Mouse (Mus musculus) embryo, embryonic 11.5 days (tissue): ENCODE results near the gene Snw1.
A peak's percentile ranks its signal among the peaks of the same experiment; 100 is the strongest.
"Not testable (repeated sequence)": the region's sequence is repeated elsewhere in the genome, so short reads cannot be mapped to it uniquely, and the experiment has no call there.

Experiments
- DNase-seq: peaks from one replicate; pipeline ENCODE4 v3.0.0-alpha.2; 2012; ENCODE audit warnings: low read depth, low spot score

Snw1 gene

GRCm38 (mm10) chr12:87471964-87472786 lies at the start of gene Snw1:
TSS of gene Snw1 (minus strand) at chr12:87472274.
- DNase-seq, result peak; percentile 94

DNA sequence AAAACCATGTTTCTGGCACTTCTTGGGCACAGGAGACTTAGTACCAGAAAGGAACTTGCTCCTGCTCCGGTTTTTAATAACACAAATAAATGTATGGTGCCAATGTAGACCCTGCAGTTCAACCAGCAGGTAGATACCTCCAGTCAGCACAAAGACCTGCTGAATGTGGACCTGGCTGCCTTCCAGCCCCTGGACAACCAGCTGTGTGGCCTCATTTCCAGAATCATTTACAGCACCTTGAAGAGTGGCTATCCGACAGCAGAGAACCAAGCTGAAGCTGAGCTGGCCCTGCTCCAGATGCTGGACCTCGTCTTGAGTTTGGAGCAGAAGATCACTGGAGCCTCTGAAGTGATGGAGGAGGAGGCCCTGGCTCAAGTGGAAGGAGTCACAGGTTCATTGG lies 47.5 kb upstream of the Snw1 start:
- DNase-seq, result not testable (repeated sequence)

GRCm38 (mm10) chr12:87514016-87514415 lies 41.9 kb upstream of the Snw1 start, which contains the start of gene Gm8300:
TSS of gene Gm8300 (plus strand) at chr12:87514316.
- DNase-seq, result not testable (repeated sequence)

DNA sequence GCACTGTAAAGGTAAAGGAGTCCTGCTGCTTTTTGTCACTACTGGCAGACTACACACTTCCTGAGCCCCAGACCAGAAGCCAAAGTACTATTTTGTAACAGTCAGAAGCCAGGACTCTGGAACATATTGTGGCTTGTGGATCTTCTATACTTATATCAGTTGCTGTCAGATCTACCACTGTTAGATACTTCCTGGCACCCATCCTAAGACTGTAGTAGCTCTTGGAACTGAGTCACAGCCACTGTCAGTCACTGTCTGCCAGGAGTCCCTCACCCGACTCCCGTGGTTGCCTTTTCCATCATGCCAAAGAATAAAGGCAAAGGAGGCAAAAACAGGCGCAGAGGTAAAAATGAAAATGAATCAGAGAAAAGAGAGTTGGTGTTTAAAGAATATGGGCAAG lies 22.3 kb upstream of the Snw1 start, which contains the start of gene Gm5788:
Gene Gm5788, plus strand, starts transcription at position 301 of the 400 bp plus-strand sequence.
- DNase-seq, result not testable (repeated sequence)

DNA sequence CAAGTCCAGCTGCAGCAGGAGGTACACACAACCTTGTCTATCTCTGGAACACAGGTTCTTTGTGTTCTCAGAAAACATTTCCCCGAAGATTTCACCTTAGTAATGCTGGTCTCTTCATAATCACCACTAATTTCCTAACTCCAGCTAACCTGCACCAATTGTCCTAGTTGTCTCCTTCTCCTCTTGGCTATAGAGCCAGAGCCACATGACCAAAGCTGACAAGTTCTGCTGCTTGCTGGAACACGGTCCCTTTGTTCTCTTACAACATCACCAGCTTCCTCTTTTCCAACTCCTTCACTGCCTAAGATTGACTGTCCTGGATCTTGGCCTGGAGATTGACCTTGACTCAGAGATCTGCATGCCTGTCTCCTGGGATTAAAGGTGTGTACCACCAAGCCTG lies 16.6 kb upstream of the Snw1 start:
- DNase-seq, result not testable (repeated sequence)

DNA sequence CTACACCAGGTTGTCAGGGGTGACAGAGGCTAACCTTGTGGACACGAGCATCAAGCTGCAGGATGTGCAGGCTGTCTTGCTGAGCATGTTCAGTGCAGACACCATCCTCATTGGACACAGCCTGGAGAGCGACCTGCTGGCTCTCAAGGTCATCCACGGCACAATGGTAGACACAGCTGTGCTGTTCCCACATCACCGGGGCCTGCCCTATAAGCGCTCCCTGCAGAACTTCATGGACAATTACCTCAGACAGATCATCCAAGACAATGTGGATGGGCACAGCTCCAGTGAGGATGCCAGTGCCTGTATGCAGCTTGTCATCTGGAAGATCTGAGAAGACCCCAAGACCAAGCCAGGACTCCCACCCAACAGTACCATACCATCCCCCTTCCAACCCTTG lies 10.4 kb upstream of the Snw1 start:
- not testable (repeated sequence) for DNase-seq

- DNase-seq, result no peak
Observed at GRCm38 (mm10) chr12:87474756-87475155, 2.7 kb upstream of the Snw1 start.

DNA sequence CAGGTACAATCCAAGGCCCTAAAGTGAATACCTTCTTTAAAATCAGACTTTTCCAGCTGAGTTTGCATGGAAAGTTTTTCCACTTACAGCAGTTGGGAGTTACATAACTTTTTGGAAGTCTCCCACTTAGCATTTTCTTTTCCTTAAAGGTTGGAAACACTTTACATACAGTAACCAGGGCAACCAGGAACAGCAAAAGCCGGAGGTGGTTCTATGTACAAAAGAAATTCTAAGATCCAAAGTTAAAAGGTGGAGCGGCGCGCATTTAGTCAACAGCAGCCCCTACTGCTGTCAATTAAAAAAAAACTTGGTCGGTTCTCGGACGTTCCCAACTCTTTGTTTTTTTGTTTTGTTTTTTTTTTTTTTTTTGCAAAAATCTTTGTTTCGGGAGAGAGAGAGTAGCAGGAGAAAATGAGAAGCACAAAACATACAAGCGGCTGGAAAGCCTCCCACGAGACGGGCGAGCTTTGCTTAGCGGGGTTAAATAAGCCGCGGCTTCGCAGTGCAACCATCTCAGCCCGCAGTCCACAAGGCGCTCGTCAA lies 582 bp downstream of the Snw1 start:
- no peak for DNase-seq

DNA sequence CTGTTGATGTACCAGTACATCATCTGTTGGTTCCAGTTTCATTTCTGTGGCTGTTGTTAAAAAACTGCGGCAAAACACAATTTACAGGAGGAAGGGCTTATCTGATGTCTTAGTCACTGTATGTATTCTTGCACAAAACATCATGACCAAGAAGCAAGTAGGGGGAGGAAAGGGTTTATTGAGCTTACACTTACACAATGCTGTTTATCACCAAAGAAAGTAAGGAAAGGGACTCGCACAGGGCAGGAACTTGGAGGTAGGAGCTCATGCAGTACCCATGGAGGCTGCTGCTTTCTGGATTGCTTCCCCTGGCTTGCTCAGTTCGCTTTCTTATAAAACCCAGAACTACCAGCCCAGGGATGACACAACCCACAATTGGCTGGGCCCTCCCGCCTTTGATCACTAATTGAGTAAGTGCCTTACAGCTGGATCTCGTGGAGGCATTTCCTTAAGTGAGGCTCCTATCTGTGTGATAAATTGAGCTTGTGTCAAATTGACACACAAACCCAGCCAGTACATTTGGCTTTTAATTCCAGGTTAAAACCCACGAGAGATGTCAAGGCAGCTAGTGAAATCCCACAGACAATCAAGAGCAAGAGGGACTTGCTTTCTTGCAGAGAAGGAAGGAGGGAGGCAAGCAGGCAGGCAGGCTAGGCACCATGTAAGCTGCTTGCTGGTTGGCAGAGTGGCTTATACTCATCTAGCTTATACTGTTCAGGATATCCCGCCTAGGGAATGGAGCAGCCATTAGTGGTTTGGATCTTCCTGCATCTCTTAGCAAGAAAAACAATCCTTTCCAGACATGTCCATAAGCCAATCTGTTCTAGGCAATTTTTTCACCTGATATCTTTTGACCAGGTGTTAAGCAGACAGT lies 1.6 kb downstream of the Snw1 start:
- DNase-seq, result no peak

GRCm38 (mm10) chr12:87464678-87465297 lies 7.3 kb downstream of the Snw1 start:
- DNase-seq, result no peak

- DNase-seq, result no peak
Observed at GRCm38 (mm10) chr12:87449456-87449855, 22.6 kb downstream of the Snw1 start.

DNA sequence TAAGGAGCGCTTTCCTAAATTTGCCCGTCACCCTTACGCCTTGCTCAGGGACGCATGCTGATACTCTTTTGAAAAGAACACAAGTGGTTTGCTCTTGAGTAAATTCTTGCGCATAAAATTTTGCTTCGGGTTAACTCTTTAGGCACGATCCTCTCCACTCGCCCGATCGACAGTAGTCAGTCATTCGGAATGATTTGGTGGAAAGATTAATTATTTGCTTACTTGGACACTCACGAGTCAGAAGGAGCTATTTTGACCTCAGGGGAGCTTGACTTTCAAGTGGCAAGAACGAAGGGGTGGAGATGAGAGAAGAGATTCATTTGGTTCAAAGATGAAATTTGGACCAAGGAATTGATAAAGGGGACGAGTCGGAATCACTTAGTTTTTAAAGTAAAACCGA lies 27.9 kb downstream of the Snw1 start:
- DNase-seq, result no peak

- DNase-seq, result peak; percentile 88
Observed at GRCm38 (mm10) chr12:87443700-87444122, 28.4 kb downstream of the Snw1 start, which contains the start of the genes Slirp and Alkbh1. TSS of gene Slirp (plus strand) at chr12:87443896. TSS of gene Alkbh1 (minus strand) at chr12:87444017.

GRCm38 (mm10) chr12:87443115-87443699 lies 28.9 kb downstream of the Snw1 start:
- DNase-seq, result peak; percentile 39

GRCm38 (mm10) chr12:87442177-87443114 lies 29.6 kb downstream of the Snw1 start:
- DNase-seq, result no peak

- DNase-seq, result no peak
Observed at GRCm38 (mm10) chr12:87428885-87429284, 43.2 kb downstream of the Snw1 start.

- DNase-seq, result no peak
Observed at GRCm38 (mm10) chr12:87428295-87428694, 43.8 kb downstream of the Snw1 start.

- DNase-seq, result no peak
Observed at GRCm38 (mm10) chr12:87426354-87427031, 45.6 kb downstream of the Snw1 start.

DNA sequence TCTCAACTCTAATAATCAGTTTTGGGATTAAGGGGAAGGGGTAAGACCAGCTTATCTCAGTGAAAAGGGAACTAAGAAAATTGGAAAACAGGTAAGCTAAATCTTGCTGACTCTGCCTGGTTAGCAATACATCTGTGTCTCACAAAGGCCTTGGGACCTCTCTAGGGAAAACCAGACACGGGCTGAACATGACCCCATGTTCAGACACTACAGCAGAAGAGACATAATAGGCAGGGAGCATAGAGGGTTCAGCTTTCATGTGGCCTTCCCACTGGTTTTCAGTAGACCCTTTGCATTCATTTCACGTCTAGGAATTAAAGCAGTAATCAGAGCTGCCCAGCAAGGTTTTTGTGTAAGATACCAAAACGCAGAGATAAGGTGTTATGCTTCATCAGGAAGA lies 47.6 kb downstream of the Snw1 start:
- DNase-seq, result no peak
